In the genomic region with DNA sequence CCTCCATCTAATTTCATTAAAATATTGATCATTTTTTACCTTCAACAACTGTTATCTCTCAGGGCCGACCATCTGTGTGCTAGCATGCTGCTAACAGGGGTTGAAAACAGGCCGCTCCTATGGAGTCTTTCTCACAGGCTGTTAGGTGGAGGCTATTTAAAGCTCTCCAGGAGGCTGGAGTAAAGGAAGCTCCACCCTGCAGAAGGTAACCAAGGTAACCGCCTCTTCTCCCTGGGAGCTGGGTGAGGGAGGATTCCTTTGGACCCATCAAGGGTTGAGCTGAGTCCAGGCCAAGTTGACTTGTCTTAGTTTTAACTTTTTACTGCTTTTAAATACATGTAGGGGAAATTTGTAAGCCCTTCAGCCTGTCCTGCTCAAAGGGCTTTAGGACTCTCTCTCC, we compare ENCODE assay signal across 25 mouse cellular contexts.
"Had no signal": no experiment of that assay in that cellular context is flagged by ENCODE, and none has a peak within 500 bp of the region (broad histone marks: within the 10 kb centered on the region; RNA-seq: fewer than 3 reads in every experiment).

No protein-coding gene starts in this region.

- H3K27ac ChIP-seq: heart, embryonic 13.5 days; heart, embryonic 15.5 days; hindbrain, embryonic 13.5 days; hindbrain, embryonic 15.5 days; hindbrain, postnatal 0 days; kidney, embryonic 15.5 days; kidney, postnatal 0 days; limb, embryonic 10.5 days; limb, embryonic 12.5 days; liver, embryonic 13.5 days; liver, embryonic 15.5 days had no signal

- H3K27me3 ChIP-seq: heart, embryonic 13.5 days; heart, embryonic 15.5 days; hindbrain, embryonic 13.5 days; hindbrain, embryonic 15.5 days; kidney, embryonic 15.5 days; limb, embryonic 12.5 days; liver, embryonic 13.5 days; liver, embryonic 15.5 days had no signal

- H3K36me3 ChIP-seq: heart, embryonic 13.5 days; heart, embryonic 15.5 days; hindbrain, embryonic 13.5 days; hindbrain, embryonic 15.5 days; kidney, embryonic 15.5 days; liver, embryonic 13.5 days; liver, embryonic 15.5 days had no signal

- H3K4me3 ChIP-seq: heart, embryonic 13.5 days; heart, embryonic 15.5 days; hindbrain, embryonic 13.5 days; hindbrain, embryonic 15.5 days; kidney, embryonic 15.5 days; limb, embryonic 10.5 days; limb, embryonic 12.5 days; liver, embryonic 13.5 days; liver, embryonic 15.5 days had no signal

- ATAC-seq: hindbrain, postnatal 0 days; intestine, embryonic 16.5 days had no signal

- H3K9me3 ChIP-seq: heart, embryonic 13.5 days; heart, embryonic 15.5 days; hindbrain, embryonic 13.5 days; hindbrain, embryonic 15.5 days; kidney, embryonic 15.5 days; limb, embryonic 10.5 days; limb, embryonic 12.5 days; liver, embryonic 13.5 days; liver, embryonic 15.5 days had no signal

- H3K9ac ChIP-seq: heart, embryonic 13.5 days; heart, embryonic 15.5 days; hindbrain, embryonic 13.5 days; hindbrain, embryonic 15.5 days; kidney, embryonic 15.5 days; limb, embryonic 12.5 days; liver, embryonic 13.5 days; liver, embryonic 15.5 days had no signal

- H3K4me1 ChIP-seq: hindbrain, embryonic 15.5 days; liver, embryonic 13.5 days; liver, embryonic 15.5 days had no signal

- DNase-seq: gastrocnemius, postnatal 14 days; gastrocnemius, postnatal 36 days; heart, adult 18-20 months; heart, postnatal 14 days; heart, postnatal 36 days; kidney, adult 11 months; kidney, adult 2 months; kidney, adult 9 months; kidney, postnatal 14 days; kidney, postnatal 36 days; layer of hippocampus, adult 9-11 months; layer of hippocampus, postnatal 36 days; liver; liver, embryonic 13.5 days had no signal
